Mouse (Mus musculus) cortical plate, adult 2 months (tissue): ENCODE data around the gene Dnajc8.

Experiments used
- CTCF ChIP-seq: fragments of 200-500 bp; IDR thresholded peaks from 2 replicates; pipeline ENCODE4 v1.5.1; 2011; ENCODE audit warnings: mild to moderate bottlenecking, control low read depth, low read length; ENCODE audit not compliant: insufficient read depth; ENCODE audit errors: extremely low read depth
- POLR2A ChIP-seq: fragments of 200-500 bp; IDR thresholded peaks from 2 replicates; pipeline ENCODE4 v1.6.1; 2011; ENCODE audit warnings: mild to moderate bottlenecking, low read length, control low read depth; ENCODE audit not compliant: insufficient read depth; ENCODE audit errors: extremely low read depth

DNA sequence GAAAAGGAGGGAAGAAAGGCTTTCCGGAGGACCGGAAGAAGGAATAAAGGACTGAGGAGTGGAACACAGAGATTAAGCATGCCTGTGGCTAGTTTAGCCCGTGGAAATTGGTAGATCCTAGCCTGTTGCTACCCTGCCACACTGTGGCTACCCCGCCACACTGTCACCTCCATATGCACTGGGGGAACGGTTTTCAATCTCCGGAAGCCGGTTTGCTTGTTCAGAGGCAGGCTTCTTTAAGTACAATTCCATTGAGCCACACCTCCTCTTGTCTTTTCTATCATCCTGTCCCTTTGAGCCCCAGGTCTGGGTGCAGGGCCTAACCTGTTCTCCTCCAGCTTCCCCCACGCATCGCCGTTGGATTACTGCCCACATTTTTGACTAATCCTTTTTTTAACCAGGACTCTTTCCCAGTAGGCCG is 11.0 kb upstream of the Dnajc8 start:
- TF ChIP-seq CTCF (no peak), POLR2A (no peak)
